Mouse (Mus musculus): ENCODE data around the gene Mycbp2. TPM values are rescaled to one million over a fixed set of nuclear protein-coding genes. Genes with fewer than 3 reads are reported as not detected.

Gene Mycbp2
- polyA plus RNA-seq, 1 experiment from 2014 or later, result 38.1 TPM

- ATAC-seq (ENCODE audit: low FRiP score), result no peak
- H3K4me2 ChIP-seq (replicated peaks; ENCODE audit: low read depth, low read length), result no peak overlapping the region
- WGBS, result 69% methylated on average over 6 of the region's 6 CpGs
Observed at GRCm38 (mm10) chr14:103102246-103102645, 244.4 kb downstream of the Mycbp2 start.

GRCm38 (mm10) chr14:103101171-103101570 is 245.4 kb downstream of the Mycbp2 start:
- ATAC-seq (ENCODE audit: low FRiP score) (no peak), DNase-seq (ENCODE audit: low spot score) (no peak)
- H3K36me3 ChIP-seq (ENCODE audit: control insufficient read depth, insufficient read depth, low read length), result no peaks in the 10 kb centered on the region
- H3K4me1 ChIP-seq (replicated peaks; ENCODE audit: control insufficient read depth, insufficient read depth, low read length), result no peaks in the 10 kb centered on the region
- no peaks in the 10 kb centered on the region for H3K27me3 ChIP-seq (ENCODE audit: control insufficient read depth, insufficient read depth, low read length)
- no peaks in the 10 kb centered on the region for H3K9me3 ChIP-seq (ENCODE audit: control insufficient read depth, low read length)
- WGBS, result 79% methylated on average over 3 of the region's 3 CpGs
- no peak overlapping the region for H3K27ac ChIP-seq (ENCODE audit: low read depth, low read length)
- no peak overlapping the region for H3K4me2 ChIP-seq (replicated peaks; ENCODE audit: low read depth, low read length)
- H3K9ac ChIP-seq (ENCODE audit: low read depth, low read length), result no peak overlapping the region
- H3K4me3 ChIP-seq (ENCODE audit: low read depth, low read length), result no peak overlapping the region

More at GRCm38 (mm10) chr14:103102246-103102645, 244.4 kb downstream of the Mycbp2 start:
- Histone ChIP-seq H3K9ac (ENCODE audit: low read depth, low read length) (no peak overlapping the region), H3K27me3 (ENCODE audit: control insufficient read depth, insufficient read depth, low read length) (no peaks in the 10 kb centered on the region), H3K27ac (ENCODE audit: low read depth, low read length) (no peak overlapping the region), H3K4me1 (replicated peaks; ENCODE audit: control insufficient read depth, insufficient read depth, low read length) (no peaks in the 10 kb centered on the region), H3K4me3 (ENCODE audit: low read depth, low read length) (no peak overlapping the region), H3K36me3 (ENCODE audit: control insufficient read depth, insufficient read depth, low read length) (no peaks in the 10 kb centered on the region), H3K9me3 (ENCODE audit: control insufficient read depth, low read length) (no peaks in the 10 kb centered on the region)
- DNase-seq (ENCODE audit: low spot score), result no peak

GRCm38 (mm10) chr14:103100296-103100695 is 246.3 kb downstream of the Mycbp2 start:
- H3K9me3 ChIP-seq (ENCODE audit: control insufficient read depth, low read length), result no peaks in the 10 kb centered on the region
- no peaks in the 10 kb centered on the region for H3K27me3 ChIP-seq (ENCODE audit: control insufficient read depth, insufficient read depth, low read length)
- no peaks in the 10 kb centered on the region for H3K4me1 ChIP-seq (replicated peaks; ENCODE audit: control insufficient read depth, insufficient read depth, low read length)
- ATAC-seq (ENCODE audit: low FRiP score), result no peak
- no peak overlapping the region for H3K4me2 ChIP-seq (replicated peaks; ENCODE audit: low read depth, low read length)
- H3K27ac ChIP-seq (ENCODE audit: low read depth, low read length), result no peak overlapping the region
- no peak for DNase-seq (ENCODE audit: low spot score)
- H3K9ac ChIP-seq (ENCODE audit: low read depth, low read length), result no peak overlapping the region
- WGBS, result 86% methylated on average over 13 of the region's 13 CpGs
- no peaks in the 10 kb centered on the region for H3K36me3 ChIP-seq (ENCODE audit: control insufficient read depth, insufficient read depth, low read length)
- no peak overlapping the region for H3K4me3 ChIP-seq (ENCODE audit: low read depth, low read length)

- Histone ChIP-seq H3K9ac (ENCODE audit: low read depth, low read length) (peak within 1 kb of the TSS; percentile 100), H3K36me3 (ENCODE audit: control insufficient read depth, insufficient read depth, low read length) (no peaks in the 10 kb centered on the region), H3K27me3 (ENCODE audit: control insufficient read depth, insufficient read depth, low read length) (no peaks in the 10 kb centered on the region), H3K9me3 (ENCODE audit: control insufficient read depth, low read length) (no peaks in the 10 kb centered on the region), H3K4me1 (replicated peaks; ENCODE audit: control insufficient read depth, insufficient read depth, low read length) (no peaks in the 10 kb centered on the region), H3K27ac (ENCODE audit: low read depth, low read length) (peak within 1 kb of the TSS; percentile 99), H3K4me3 (ENCODE audit: low read depth, low read length) (peak within 1 kb of the TSS; percentile 94), H3K4me2 (replicated peaks; ENCODE audit: low read depth, low read length) (peak within 1 kb of the TSS; percentile 55)
- under 1% methylated on average over 75 of the region's 88 CpGs for WGBS
- peak; percentile 91 for ATAC-seq (ENCODE audit: low FRiP score)
- DNase-seq (ENCODE audit: low spot score), result peak; percentile 94
Observed at GRCm38 (mm10) chr14:103099238-103099933, 247.2 kb downstream of the Mycbp2 start, which contains the start of gene Fbxl3. Gene Fbxl3 (minus strand): TSS chr14:103099566.

GRCm38 (mm10) chr14:103098587-103099235 is 247.9 kb downstream of the Mycbp2 start:
- Histone ChIP-seq H3K4me2 (replicated peaks; ENCODE audit: low read depth, low read length) (peak overlapping the region; percentile 48), H3K9ac (ENCODE audit: low read depth, low read length) (peak overlapping the region; percentile 100), H3K4me1 (replicated peaks; ENCODE audit: control insufficient read depth, insufficient read depth, low read length) (no peaks in the 10 kb centered on the region), H3K9me3 (ENCODE audit: control insufficient read depth, low read length) (no peaks in the 10 kb centered on the region), H3K27me3 (ENCODE audit: control insufficient read depth, insufficient read depth, low read length) (no peaks in the 10 kb centered on the region), H3K4me3 (ENCODE audit: low read depth, low read length) (peak overlapping the region; percentile 94), H3K27ac (ENCODE audit: low read depth, low read length) (peak overlapping the region; percentile 99), H3K36me3 (ENCODE audit: control insufficient read depth, insufficient read depth, low read length) (no peaks in the 10 kb centered on the region)
- under 1% methylated on average over 68 of the region's 86 CpGs for WGBS
- peak; percentile 83 for ATAC-seq (ENCODE audit: low FRiP score)
- peak; percentile 88 for DNase-seq (ENCODE audit: low spot score)

- Histone ChIP-seq H3K36me3 (ENCODE audit: control insufficient read depth, insufficient read depth, low read length) (no peaks in the 10 kb centered on the region), H3K9ac (ENCODE audit: low read depth, low read length) (peak overlapping the region; percentile 100), H3K27me3 (ENCODE audit: control insufficient read depth, insufficient read depth, low read length) (no peaks in the 10 kb centered on the region), H3K27ac (ENCODE audit: low read depth, low read length) (no peak overlapping the region), H3K9me3 (ENCODE audit: control insufficient read depth, low read length) (no peaks in the 10 kb centered on the region), H3K4me3 (ENCODE audit: low read depth, low read length) (peak overlapping the region; percentile 94), H3K4me1 (replicated peaks; ENCODE audit: control insufficient read depth, insufficient read depth, low read length) (no peaks in the 10 kb centered on the region), H3K4me2 (replicated peaks; ENCODE audit: low read depth, low read length) (peak overlapping the region; percentile 48)
- DNase-seq (ENCODE audit: low spot score) (no peak), ATAC-seq (ENCODE audit: low FRiP score) (no peak)
- WGBS, result 0% methylated on average over 2 of the region's 2 CpGs
Observed at GRCm38 (mm10) chr14:103098213-103098586, 248.4 kb downstream of the Mycbp2 start.

GRCm38 (mm10) chr14:103096621-103097020 is 250.0 kb downstream of the Mycbp2 start:
- H3K4me2 ChIP-seq (replicated peaks; ENCODE audit: low read depth, low read length), result no peak overlapping the region
- no peaks in the 10 kb centered on the region for H3K27me3 ChIP-seq (ENCODE audit: control insufficient read depth, insufficient read depth, low read length)
- no peak for DNase-seq (ENCODE audit: low spot score)
- H3K4me3 ChIP-seq (ENCODE audit: low read depth, low read length), result no peak overlapping the region
- no peak overlapping the region for H3K9ac ChIP-seq (ENCODE audit: low read depth, low read length)
- ATAC-seq (ENCODE audit: low FRiP score), result no peak
- H3K9me3 ChIP-seq (ENCODE audit: control insufficient read depth, low read length), result no peaks in the 10 kb centered on the region
- no peak overlapping the region for H3K27ac ChIP-seq (ENCODE audit: low read depth, low read length)
- H3K4me1 ChIP-seq (replicated peaks; ENCODE audit: control insufficient read depth, insufficient read depth, low read length), result no peaks in the 10 kb centered on the region
- WGBS, result 84% methylated on average over 6 of the region's 6 CpGs
- H3K36me3 ChIP-seq (ENCODE audit: control insufficient read depth, insufficient read depth, low read length), result no peaks in the 10 kb centered on the region

GRCm38 (mm10) chr14:103095826-103096225 is 250.8 kb downstream of the Mycbp2 start:
- 91% methylated on average over 8 of the region's 8 CpGs for WGBS
- H3K27me3 ChIP-seq (ENCODE audit: control insufficient read depth, insufficient read depth, low read length), result no peaks in the 10 kb centered on the region
- no peaks in the 10 kb centered on the region for H3K36me3 ChIP-seq (ENCODE audit: control insufficient read depth, insufficient read depth, low read length)
- no peak overlapping the region for H3K4me2 ChIP-seq (replicated peaks; ENCODE audit: low read depth, low read length)
- H3K9ac ChIP-seq (ENCODE audit: low read depth, low read length), result no peak overlapping the region
- no peak for ATAC-seq (ENCODE audit: low FRiP score)
- H3K9me3 ChIP-seq (ENCODE audit: control insufficient read depth, low read length), result no peaks in the 10 kb centered on the region
- no peak overlapping the region for H3K4me3 ChIP-seq (ENCODE audit: low read depth, low read length)
- no peak for DNase-seq (ENCODE audit: low spot score)
- H3K27ac ChIP-seq (ENCODE audit: low read depth, low read length), result no peak overlapping the region
- H3K4me1 ChIP-seq (replicated peaks; ENCODE audit: control insufficient read depth, insufficient read depth, low read length), result no peaks in the 10 kb centered on the region

- H3K27me3 ChIP-seq (ENCODE audit: control insufficient read depth, insufficient read depth, low read length), result no peaks in the 10 kb centered on the region
- no peak overlapping the region for H3K4me3 ChIP-seq (ENCODE audit: low read depth, low read length)
- ATAC-seq (ENCODE audit: low FRiP score) (no peak), DNase-seq (ENCODE audit: low spot score) (no peak)
- no peaks in the 10 kb centered on the region for H3K4me1 ChIP-seq (replicated peaks; ENCODE audit: control insufficient read depth, insufficient read depth, low read length)
- H3K27ac ChIP-seq (ENCODE audit: low read depth, low read length), result no peak overlapping the region
- no peaks in the 10 kb centered on the region for H3K9me3 ChIP-seq (ENCODE audit: control insufficient read depth, low read length)
- WGBS, result 94% methylated on average over 8 of the region's 8 CpGs
- no peak overlapping the region for H3K4me2 ChIP-seq (replicated peaks; ENCODE audit: low read depth, low read length)
- H3K36me3 ChIP-seq (ENCODE audit: control insufficient read depth, insufficient read depth, low read length), result no peaks in the 10 kb centered on the region
- no peak overlapping the region for H3K9ac ChIP-seq (ENCODE audit: low read depth, low read length)
Observed at GRCm38 (mm10) chr14:103095036-103095435, 251.6 kb downstream of the Mycbp2 start.
